Mouse (Mus musculus) heart, embryonic 15.5 days (tissue): ENCODE results near the gene Ube2g2. TPM values are rescaled to one million over a fixed set of nuclear protein-coding genes. Genes with fewer than 3 reads are reported as not detected.
A peak's percentile ranks its signal among the peaks of the same experiment; 100 is the strongest.

ENCODE experiments used
- ATAC-seq: fragments of 200-750 bp; cut with Nextera tagmentation; replicated peaks from 2 replicates; pipeline ENCODE4 v1.8.0; 2017; ENCODE audit warnings: low read depth, moderate TSS enrichment; ENCODE audit not compliant: insufficient number of reproducible peaks, insufficient read depth, low FRiP score
- H3K27ac ChIP-seq: fragments of 300-500 bp; sonication (generic); 2 replicates; pipeline ENCODE4 v1.5.1; 2015; ENCODE audit warnings: mild to moderate bottlenecking, inconsistent platforms
- H3K27me3 ChIP-seq: fragments of 300-500 bp; sonication (generic); 2 replicates; pipeline ENCODE4 v1.6.1; 2015; ENCODE audit warnings: inconsistent platforms
- H3K36me3 ChIP-seq: fragments of 300-500 bp; sonication (generic); 2 replicates; pipeline ENCODE4 v1.6.1; 2015; ENCODE audit warnings: mild to moderate bottlenecking, inconsistent platforms
- H3K4me1 ChIP-seq: fragments of 300-500 bp; sonication (generic); replicated peaks from 2 replicates; pipeline ENCODE4 v1.6.1; 2015; ENCODE audit warnings: inconsistent platforms
- H3K4me2 ChIP-seq: fragments of 300-500 bp; sonication (generic); 2 replicates; pipeline ENCODE4 v1.6.1; 2015; ENCODE audit warnings: inconsistent platforms, mild to moderate bottlenecking, moderate library complexity
- H3K4me3 ChIP-seq: fragments of 300-500 bp; sonication (generic); 2 replicates; pipeline ENCODE4 v1.5.1; 2015; ENCODE audit warnings: mild to moderate bottlenecking, inconsistent platforms
- H3K9ac ChIP-seq: fragments of 300-500 bp; sonication (generic); 2 replicates; pipeline ENCODE4 v1.6.1; 2015; ENCODE audit warnings: mild to moderate bottlenecking, inconsistent platforms
- H3K9me3 ChIP-seq: fragments of 300-500 bp; sonication (generic); replicated peaks from 2 replicates; pipeline ENCODE4 v1.6.1; 2016; ENCODE audit warnings: inconsistent platforms
- WGBS: fragments of 180-500 bp; shearing (Covaris S2); methylation state at CpG from one replicate; pipeline ENCODE4 v1.1.7; 2015; ENCODE audit warnings: mixed read lengths; 5-methylcytosine and 5-hydroxymethylcytosine counted together
- polyA plus RNA-seq: library from polyadenylated mRNA; unstranded; fragments of >200 nt; fragmentation: Nextera tagmentation; extraction: Ambion mirVana; gene quantifications from 2 replicates; pipeline ENCODE4 v1.2.1, GENCODE M21; 2015

Ube2g2 gene
- polyA plus RNA-seq, 1 experiment from 2014 or later, result 66.3 TPM

DNA sequence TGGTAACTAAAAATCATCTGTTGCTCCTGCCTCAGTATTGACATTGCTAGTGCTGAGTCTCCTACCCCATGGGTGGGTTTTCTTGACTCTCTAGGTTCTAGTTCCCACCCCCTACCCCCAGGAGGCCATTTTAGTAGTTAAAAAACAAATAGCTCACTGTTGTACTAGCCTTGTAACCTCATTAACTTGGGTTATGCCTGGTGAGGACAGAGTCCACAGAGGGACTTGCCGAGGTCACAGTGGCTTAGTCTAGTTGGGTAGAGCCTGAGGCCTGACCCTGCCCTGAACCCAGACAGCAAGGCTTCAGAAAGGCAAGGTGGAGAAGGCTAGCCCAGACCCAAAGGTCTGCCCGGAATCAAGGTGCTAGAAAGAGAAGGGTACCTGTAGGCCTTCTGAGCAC lies 34.0 kb upstream of the Ube2g2 start:
- ATAC-seq, result no peak
- Histone ChIP-seq H3K9ac (no peak overlapping the region), H3K36me3 (peaks cover 21% of the 10 kb centered on the region), H3K27me3 (no peaks in the 10 kb centered on the region), H3K4me2 (no peak overlapping the region), H3K9me3 (no peaks in the 10 kb centered on the region), H3K27ac (no peak overlapping the region), H3K4me1 (peaks cover 55% of the 10 kb centered on the region), H3K4me3 (no peak overlapping the region)
- 86% methylated on average over 2 of the region's 2 CpGs for WGBS

DNA sequence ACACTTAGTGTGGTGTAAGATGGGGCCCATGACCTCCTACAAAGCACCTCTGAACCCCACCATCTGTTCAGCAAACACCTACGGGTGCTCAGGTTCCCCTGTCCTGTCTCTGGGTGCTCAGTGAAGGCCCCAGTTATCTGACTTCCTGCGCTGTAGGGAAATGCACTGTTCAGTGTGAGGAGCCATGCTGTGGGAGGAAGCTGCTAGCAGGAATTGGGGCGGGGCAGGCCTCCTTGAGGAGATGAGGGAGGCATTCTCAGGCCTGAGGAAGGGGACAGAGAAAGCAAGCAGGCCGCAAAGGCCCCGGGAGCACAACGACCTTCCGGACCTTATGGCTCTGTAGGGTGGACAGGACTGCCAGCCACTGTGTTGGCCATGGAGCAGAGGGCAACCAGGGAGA lies 33.0 kb upstream of the Ube2g2 start:
- H3K4me1 ChIP-seq, result peaks cover 45% of the 10 kb centered on the region
- ATAC-seq, result no peak
- WGBS, result 69% methylated on average over 7 of the region's 7 CpGs

DNA sequence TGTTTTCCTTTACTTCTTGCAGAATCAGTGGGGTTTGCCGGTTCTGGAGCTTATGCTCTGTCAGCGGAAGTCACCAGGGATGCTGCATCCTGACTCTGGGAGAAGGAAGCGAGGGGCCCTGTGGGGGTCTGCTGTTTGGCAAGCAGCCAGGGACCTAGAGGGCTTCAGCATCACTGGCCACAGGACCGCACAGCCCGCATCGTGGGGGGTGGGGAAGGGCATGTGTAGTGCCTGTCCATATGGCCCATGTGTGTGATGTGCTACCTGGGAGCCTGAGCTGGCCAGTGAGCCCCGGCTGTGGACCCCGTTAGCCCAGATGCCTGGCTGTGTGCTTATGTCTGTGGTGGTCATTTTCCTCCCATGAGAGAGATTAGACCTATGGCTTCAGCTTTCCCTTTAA lies 32.3 kb upstream of the Ube2g2 start:
- no peak overlapping the region for H3K9ac ChIP-seq
- ATAC-seq, result no peak
- H3K27ac ChIP-seq, result peak overlapping the region; percentile 62; the same call in 1 of the 2 replicates
- H3K36me3 ChIP-seq, result peaks cover 39% of the 10 kb centered on the region
- no peak overlapping the region for H3K4me3 ChIP-seq
- no peak overlapping the region for H3K4me2 ChIP-seq
- peaks cover 44% of the 10 kb centered on the region for H3K4me1 ChIP-seq
- no peaks in the 10 kb centered on the region for H3K9me3 ChIP-seq
- 79% methylated on average over 8 of the region's 8 CpGs for WGBS
- H3K27me3 ChIP-seq, result no peaks in the 10 kb centered on the region

More for the DNA sequence above, 33.0 kb upstream of the Ube2g2 start:
- H3K4me3 ChIP-seq, result no peak overlapping the region
- no peak overlapping the region for H3K4me2 ChIP-seq
- H3K36me3 ChIP-seq, result peaks cover 32% of the 10 kb centered on the region
- peak overlapping the region; percentile 62 for H3K27ac ChIP-seq
- H3K9me3 ChIP-seq, result no peaks in the 10 kb centered on the region
- no peaks in the 10 kb centered on the region for H3K27me3 ChIP-seq
- H3K9ac ChIP-seq, result no peak overlapping the region

DNA sequence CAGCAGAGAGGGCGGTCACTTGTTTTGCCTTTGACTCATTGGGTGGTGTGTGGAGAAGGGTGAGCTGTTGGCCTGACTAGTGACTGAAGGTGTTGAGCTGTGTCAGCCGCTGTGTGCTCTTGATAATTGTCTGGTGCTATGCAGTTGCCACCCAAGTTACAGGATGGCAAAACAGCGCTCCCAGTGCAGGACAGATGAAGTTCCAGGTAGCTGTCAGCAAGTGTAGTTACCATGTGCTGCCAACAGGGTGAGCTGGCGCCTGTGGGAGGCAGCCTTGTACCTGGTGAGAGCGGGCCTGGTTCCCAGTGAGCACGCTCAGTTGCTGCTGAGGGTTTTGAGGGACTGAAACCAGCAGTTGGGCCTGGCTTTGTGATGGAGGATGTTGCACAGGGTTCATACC lies 31.3 kb upstream of the Ube2g2 start:
- ATAC-seq, result peak; percentile 53
- Histone ChIP-seq H3K4me2 (no peak overlapping the region), H3K9ac (no peak overlapping the region), H3K27ac (0 out of 2 replicates have a peak overlapping the region, but pooled peaks have one; percentile 35), H3K4me3 (no peak overlapping the region), H3K9me3 (no peaks in the 10 kb centered on the region), H3K36me3 (peaks cover 49% of the 10 kb centered on the region), H3K4me1 (peaks cover 42% of the 10 kb centered on the region), H3K27me3 (no peaks in the 10 kb centered on the region)
- WGBS, result 40% methylated on average over 6 of the region's 6 CpGs

DNA sequence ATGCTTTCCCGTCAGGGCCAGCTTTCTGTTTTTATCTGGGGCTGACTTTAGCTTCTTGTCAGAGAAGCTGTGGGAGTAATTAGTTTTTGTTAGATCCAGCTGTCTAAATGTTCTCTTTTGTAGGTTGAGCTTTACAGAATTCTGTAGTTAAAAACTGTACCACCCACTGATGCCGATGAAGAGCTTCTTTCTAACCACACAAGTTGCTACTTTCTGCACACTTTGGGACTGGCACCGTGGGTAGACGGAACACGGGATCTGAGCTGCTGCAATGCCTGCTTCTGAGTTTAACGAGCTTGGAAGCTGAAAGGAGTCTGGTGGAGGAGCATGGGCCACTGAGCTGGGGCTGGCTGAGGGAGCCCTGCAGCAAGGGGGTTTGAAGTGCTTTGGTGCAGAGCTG lies 30.5 kb upstream of the Ube2g2 start:
- H3K9ac ChIP-seq, result no peak overlapping the region
- H3K4me1 ChIP-seq, result peaks cover 37% of the 10 kb centered on the region
- H3K27me3 ChIP-seq, result no peaks in the 10 kb centered on the region
- H3K9me3 ChIP-seq, result no peaks in the 10 kb centered on the region
- WGBS, result 78% methylated on average over 6 of the region's 6 CpGs
- no peak overlapping the region for H3K27ac ChIP-seq
- ATAC-seq, result no peak
- H3K4me3 ChIP-seq, result no peak overlapping the region
- peaks cover 51% of the 10 kb centered on the region for H3K36me3 ChIP-seq
- H3K4me2 ChIP-seq, result no peak overlapping the region

DNA sequence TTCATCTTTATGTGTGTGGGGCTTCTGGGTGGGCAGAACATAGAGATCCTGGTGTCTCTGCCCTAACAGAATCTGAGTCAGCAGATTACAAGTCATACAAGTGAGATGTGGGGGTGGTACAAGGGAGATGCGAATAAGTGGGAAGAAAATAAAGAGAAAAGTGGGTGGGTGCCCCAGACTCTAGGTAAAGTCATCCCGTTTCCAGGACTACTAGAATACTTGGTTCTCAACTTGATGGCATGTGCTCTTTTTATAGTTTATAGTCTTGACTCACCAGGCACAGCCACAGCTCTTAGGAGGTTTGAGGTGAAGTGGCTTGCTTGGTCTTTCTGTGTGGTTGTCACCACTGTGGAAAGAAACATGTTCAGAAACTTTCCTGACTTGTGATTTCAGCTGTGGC lies 26.0 kb upstream of the Ube2g2 start:
- Histone ChIP-seq H3K27me3 (no peaks in the 10 kb centered on the region), H3K9ac (no peak overlapping the region), H3K9me3 (no peaks in the 10 kb centered on the region), H3K4me1 (peaks cover 3% of the 10 kb centered on the region), H3K27ac (no peak overlapping the region), H3K36me3 (peaks cover 64% of the 10 kb centered on the region), H3K4me2 (no peak overlapping the region), H3K4me3 (no peak overlapping the region)
- WGBS, result 81% methylated on average over 2 of the region's 2 CpGs
- no peak for ATAC-seq

DNA sequence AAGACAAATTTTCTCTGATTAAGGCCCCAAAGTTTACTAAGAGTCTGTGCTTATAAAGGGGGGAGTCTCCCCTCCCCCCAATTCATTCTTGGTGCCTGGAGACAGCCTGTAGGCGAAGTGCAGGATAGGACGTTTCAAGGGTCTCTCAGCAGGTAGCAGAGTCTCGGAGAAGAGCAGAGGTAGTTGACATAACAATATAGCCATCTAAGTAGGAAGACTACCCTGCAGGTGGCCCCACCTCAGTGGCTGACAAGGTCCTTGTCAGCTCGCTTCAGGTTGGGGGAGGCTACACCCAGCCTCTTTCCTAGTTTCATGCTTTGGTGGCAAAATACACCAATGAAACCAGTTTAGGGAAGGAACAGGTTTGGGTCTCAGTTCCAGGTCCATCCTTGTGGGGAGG lies 19.1 kb upstream of the Ube2g2 start:
- H3K27ac ChIP-seq, result no peak overlapping the region
- no peaks in the 10 kb centered on the region for H3K27me3 ChIP-seq
- no peak for ATAC-seq
- no peak overlapping the region for H3K4me2 ChIP-seq
- 69% methylated on average over 4 of the region's 4 CpGs for WGBS
- H3K9me3 ChIP-seq, result no peaks in the 10 kb centered on the region
- no peak overlapping the region for H3K9ac ChIP-seq
- no peak overlapping the region for H3K4me3 ChIP-seq
- H3K36me3 ChIP-seq, result peaks cover 14% of the 10 kb centered on the region
- H3K4me1 ChIP-seq, result peaks cover 26% of the 10 kb centered on the region

DNA sequence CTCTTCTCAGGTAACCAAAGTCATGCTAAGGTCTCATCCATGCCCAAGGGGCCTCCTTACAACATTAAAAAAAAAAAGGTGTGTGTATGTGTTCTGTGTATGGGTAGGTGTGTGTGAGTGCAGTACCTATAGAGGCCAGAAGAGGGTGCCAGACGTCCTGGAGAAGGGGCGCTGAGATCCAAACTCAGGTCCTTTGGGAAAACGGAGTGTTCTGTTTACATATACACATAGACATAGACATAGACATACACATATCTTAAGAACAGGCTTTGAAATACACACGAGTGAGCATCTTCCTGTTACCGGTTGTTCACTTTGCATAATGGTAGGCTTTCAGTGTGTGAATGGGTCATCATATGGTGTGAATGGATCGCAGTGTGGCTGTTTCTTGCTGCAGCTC lies 18.0 kb upstream of the Ube2g2 start:
- H3K36me3 ChIP-seq, result peaks cover 3% of the 10 kb centered on the region; the same call in 1 of the 2 replicates
- no peaks in the 10 kb centered on the region for H3K9me3 ChIP-seq
- no peak overlapping the region for H3K4me2 ChIP-seq
- H3K27ac ChIP-seq, result no peak overlapping the region
- no peaks in the 10 kb centered on the region for H3K27me3 ChIP-seq
- peaks cover 26% of the 10 kb centered on the region for H3K4me1 ChIP-seq
- no peak overlapping the region for H3K9ac ChIP-seq
- no peak overlapping the region for H3K4me3 ChIP-seq
- WGBS, result 88% methylated on average over 6 of the region's 6 CpGs
- ATAC-seq, result no peak

DNA sequence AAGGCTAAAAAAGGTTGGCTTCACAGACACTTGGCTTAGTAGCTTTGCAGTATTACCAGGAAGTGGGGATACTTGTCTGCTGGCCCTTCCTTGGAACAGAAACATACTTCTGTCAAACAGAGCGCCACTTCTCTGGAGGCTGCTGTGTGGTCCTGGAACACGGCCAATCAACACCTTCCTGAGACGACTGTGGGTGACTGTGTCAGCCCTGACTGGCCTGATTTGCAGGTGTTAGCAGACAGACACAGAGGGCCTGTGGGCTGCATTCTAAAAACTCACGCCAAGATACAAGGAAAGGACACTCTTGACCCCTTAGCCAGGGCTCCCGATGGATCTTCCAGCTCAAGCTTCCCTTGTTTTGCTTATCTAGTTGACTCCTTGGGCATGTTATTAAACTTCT lies 17.1 kb upstream of the Ube2g2 start:
- no peaks in the 10 kb centered on the region for H3K9me3 ChIP-seq
- H3K4me1 ChIP-seq, result peaks cover 26% of the 10 kb centered on the region
- H3K4me2 ChIP-seq, result no peak overlapping the region
- H3K36me3 ChIP-seq, result peaks cover 7% of the 10 kb centered on the region; the same call in 1 of the 2 replicates
- no peak for ATAC-seq
- WGBS, result 25% methylated on average over 5 of the region's 5 CpGs
- no peaks in the 10 kb centered on the region for H3K27me3 ChIP-seq
- H3K27ac ChIP-seq, result peak overlapping the region; percentile 98
- no peak overlapping the region for H3K4me3 ChIP-seq
- H3K9ac ChIP-seq, result no peak overlapping the region

DNA sequence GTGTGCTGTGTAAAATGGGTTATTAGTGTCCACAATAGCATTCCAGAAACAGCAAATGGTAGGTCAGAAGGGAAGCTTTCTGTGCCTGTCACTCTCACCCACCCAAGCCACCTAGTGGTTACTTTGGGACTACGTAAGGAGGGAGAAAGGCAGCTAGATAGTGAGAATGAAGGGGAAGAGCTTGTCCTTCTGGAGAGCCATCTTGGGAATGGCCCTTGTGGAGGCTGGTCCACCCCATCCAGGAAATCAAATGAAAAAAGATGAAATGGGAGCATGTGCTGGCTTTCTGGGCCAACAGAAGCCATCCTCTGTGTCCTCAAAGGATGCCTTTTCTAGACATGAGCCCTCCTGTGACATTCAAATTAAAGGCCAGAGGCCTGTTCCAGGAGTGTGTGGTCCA lies 16.7 kb upstream of the Ube2g2 start:
- Histone ChIP-seq H3K27me3 (no peaks in the 10 kb centered on the region), H3K36me3 (peaks cover 11% of the 10 kb centered on the region; the same call in 1 of the 2 replicates), H3K4me1 (peaks cover 26% of the 10 kb centered on the region), H3K9me3 (no peaks in the 10 kb centered on the region), H3K4me3 (peak overlapping the region; percentile 72), H3K27ac (peak overlapping the region; percentile 98), H3K9ac (peak overlapping the region; percentile 84; the same call in 1 of the 2 replicates), H3K4me2 (peak overlapping the region; percentile 83)
- 10% methylated on average over 1 of the region's 1 CpGs for WGBS
- ATAC-seq, result no peak

DNA sequence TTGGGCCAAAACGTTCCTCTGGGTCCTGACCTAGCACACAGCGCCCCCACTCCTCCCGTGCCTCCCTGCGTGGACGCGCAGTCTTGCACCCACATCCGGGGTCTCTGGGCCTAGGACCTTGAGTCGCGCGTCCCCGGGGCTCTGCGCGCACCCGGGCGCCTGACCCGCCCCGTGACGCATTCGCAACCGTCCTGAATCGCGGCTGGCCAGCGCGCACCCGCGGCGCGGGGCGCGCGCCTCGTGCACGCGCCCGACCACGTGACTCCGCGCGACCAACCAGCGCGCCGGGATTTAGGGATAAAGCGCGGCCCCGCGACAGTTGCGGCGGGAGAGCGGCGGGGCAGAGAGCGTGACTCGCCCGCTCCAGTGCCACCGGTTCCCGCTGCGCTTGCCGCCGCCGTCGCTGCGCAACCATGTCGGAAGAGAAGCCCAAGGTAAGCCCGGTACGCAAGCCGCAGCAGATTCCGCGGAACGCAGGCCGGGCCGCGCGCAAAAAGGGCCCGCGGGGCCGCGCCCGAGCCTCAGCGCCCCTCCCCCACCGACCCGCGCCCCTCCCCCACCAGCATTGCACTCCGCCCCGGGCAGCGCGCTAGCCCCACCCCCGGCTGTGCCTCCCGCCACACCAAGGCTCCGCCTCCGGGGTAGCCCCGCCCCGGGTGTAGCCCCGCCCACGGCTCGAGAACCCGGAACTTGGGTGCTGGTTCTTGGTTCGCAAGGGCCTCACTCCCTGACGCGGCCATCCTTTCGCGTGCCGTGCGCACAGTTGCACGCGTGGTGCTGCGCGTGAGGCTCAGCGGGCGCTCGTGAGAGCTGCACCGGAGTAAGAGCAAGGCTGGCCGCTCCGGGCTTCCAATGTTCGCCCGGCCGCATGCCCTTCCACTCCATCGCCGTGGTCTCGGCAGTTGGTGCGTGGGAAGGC lies 15.9 kb upstream of the Ube2g2 start, which contains the start of the genes Sumo3 and Gm49325:
Sumo3 (plus strand) TSS at position 190 of the 919 bp plus-strand sequence.
Gm49325 (plus strand) TSS at position 290 of the 919 bp plus-strand sequence.
- peak within 1 kb of the TSS; percentile 72 for H3K4me3 ChIP-seq
- peaks cover 30% of the 10 kb centered on the region for H3K4me1 ChIP-seq
- H3K36me3 ChIP-seq, result peaks cover 18% of the 10 kb centered on the region; the same call in 1 of the 2 replicates
- no peaks in the 10 kb centered on the region for H3K27me3 ChIP-seq
- peak; percentile 88 for ATAC-seq
- WGBS, result under 1% methylated on average over 104 of the region's 119 CpGs
- H3K4me2 ChIP-seq, result peak within 1 kb of the TSS; percentile 83
- H3K27ac ChIP-seq, result peak within 1 kb of the TSS; percentile 98
- H3K9me3 ChIP-seq, result no peaks in the 10 kb centered on the region
- H3K9ac ChIP-seq, result peak within 1 kb of the TSS; percentile 84
